Mouse (Mus musculus) cerebellum, adult (tissue): ENCODE results near the gene Igfbp2.

Experiments
- ATAC-seq: cut with Nextera tagmentation; 2 replicates; pipeline ENCODE4 v1.9.2; 2017; ENCODE audit warnings: mild to moderate bottlenecking, moderate library complexity, mixed read lengths; ENCODE audit not compliant: insufficient number of reproducible peaks, low FRiP score, low TSS enrichment

Igfbp2 gene

GRCm38 (mm10) chr1:72813639-72814403, 10.5 kb upstream of the Igfbp2 start:
- ATAC-seq = no peak

- no peak for ATAC-seq
These were observed 9.1 kb upstream of the Igfbp2 start for GRCm38 (mm10) chr1:72815184-72815583.

- no peak for ATAC-seq
These were observed 8.7 kb upstream of the Igfbp2 start for GRCm38 (mm10) chr1:72815616-72816015.

GRCm38 (mm10) chr1:72819995-72820394, 4.3 kb upstream of the Igfbp2 start:
- no peak for ATAC-seq

GRCm38 (mm10) chr1:72822893-72823292, 1.4 kb upstream of the Igfbp2 start:
- no peak for ATAC-seq

GRCm38 (mm10) chr1:72824707-72825101, 401 bp downstream of the Igfbp2 start:
- peak; percentile 53 for ATAC-seq

- ATAC-seq = no peak
These were observed 983 bp downstream of the Igfbp2 start for GRCm38 (mm10) chr1:72825286-72825685.

GRCm38 (mm10) chr1:72825921-72826320, 1.6 kb downstream of the Igfbp2 start:
- ATAC-seq = no peak

GRCm38 (mm10) chr1:72826446-72826845, 2.1 kb downstream of the Igfbp2 start:
- ATAC-seq = no peak

GRCm38 (mm10) chr1:72826931-72827330, 2.6 kb downstream of the Igfbp2 start:
- ATAC-seq = no peak

GRCm38 (mm10) chr1:72827411-72828315, 3.4 kb downstream of the Igfbp2 start:
- no peak for ATAC-seq

GRCm38 (mm10) chr1:72828843-72829242, 4.5 kb downstream of the Igfbp2 start:
- no peak for ATAC-seq

- ATAC-seq = no peak
These were observed 6.2 kb downstream of the Igfbp2 start for GRCm38 (mm10) chr1:72830485-72830884.

- no peak for ATAC-seq
These were observed 8.4 kb downstream of the Igfbp2 start for GRCm38 (mm10) chr1:72832715-72833153.

GRCm38 (mm10) chr1:72833563-72833962, 9.3 kb downstream of the Igfbp2 start:
- no peak for ATAC-seq

- ATAC-seq = no peak
These were observed 15.1 kb downstream of the Igfbp2 start for GRCm38 (mm10) chr1:72839356-72839755.

- ATAC-seq = no peak
These were observed 15.5 kb downstream of the Igfbp2 start for GRCm38 (mm10) chr1:72839791-72840190.

- no peak for ATAC-seq
These were observed 18.6 kb downstream of the Igfbp2 start for GRCm38 (mm10) chr1:72842666-72843459.

GRCm38 (mm10) chr1:72844675-72845074, 20.4 kb downstream of the Igfbp2 start:
- ATAC-seq = no peak

- ATAC-seq = no peak
These were observed 23.6 kb downstream of the Igfbp2 start for GRCm38 (mm10) chr1:72847849-72848380.
